Mouse (Mus musculus) megakaryocyte, adult 5-6 weeks (primary cell): Measurements from ENCODE around the gene Tom1l1. TPM values are rescaled to one million over a fixed set of nuclear protein-coding genes. Genes with fewer than 3 reads are reported as not detected.
A peak's percentile ranks its signal among the peaks of the same experiment; 100 is the strongest.

ENCODE experiments used
- ATAC-seq: 2 replicates; pipeline ENCODE4 v1.8.0; 2016; ENCODE audit warnings: mild to moderate bottlenecking, inconsistent platforms; ENCODE audit not compliant: poor library complexity, severe bottlenecking
- total RNA-seq, 2 experiments: library from RNA; stranded (forward) in 1 of 2; stranded (reverse) in 1 of 2; fragments of 153-499, 151-499 nt in 1 of 2; fragments of 221-1000, 200-1000 nt in 1 of 2; gene quantifications; 2 replicates each; pipeline versions ENCODE4 v1.2.3 to v1.2.4; 2015 to 2017

Gene Tom1l1
- total RNA-seq, 2 experiments from 2014 or later, result 0.47 to 2.2 TPM

DNA sequence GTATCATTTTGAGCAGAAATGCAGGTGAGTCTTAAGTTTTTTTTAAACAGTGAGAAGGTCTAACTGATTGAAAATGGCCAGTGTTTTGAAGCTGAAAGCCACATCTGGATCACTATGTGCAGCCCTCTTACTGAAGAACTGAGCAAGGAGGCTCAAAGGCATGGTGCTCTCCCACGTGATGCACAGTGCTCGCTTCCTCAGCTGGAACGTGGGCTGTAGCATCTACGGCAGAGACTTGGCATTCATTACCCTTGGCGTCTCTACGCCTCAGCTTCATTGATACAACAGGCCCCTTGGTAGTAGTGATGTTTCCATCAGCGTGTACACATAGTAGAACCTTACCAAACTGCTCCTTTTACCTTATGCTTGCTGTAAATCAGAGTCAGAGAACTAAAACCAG is 65.7 kb downstream of the Tom1l1 start:
- ATAC-seq, result no peak

DNA sequence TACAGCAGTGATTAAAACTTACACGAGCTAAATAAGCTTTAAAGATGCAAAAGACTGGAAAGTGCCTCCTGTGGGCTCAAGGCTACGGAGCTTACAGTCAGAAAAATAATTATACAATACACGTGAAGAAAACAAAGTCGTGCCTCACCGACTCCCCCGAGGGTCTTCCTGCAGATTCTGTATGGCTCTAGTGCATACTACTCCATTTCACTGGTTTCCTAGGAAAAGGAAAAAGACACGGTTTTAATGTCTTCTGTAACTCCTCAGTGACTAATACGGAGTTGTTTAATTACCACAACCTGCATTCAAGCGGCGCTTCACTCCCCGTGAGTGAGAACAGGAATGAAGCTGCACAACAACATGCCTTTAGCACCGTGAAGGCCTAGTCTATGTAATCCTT is 66.1 kb downstream of the Tom1l1 start:
- no peak for ATAC-seq

DNA sequence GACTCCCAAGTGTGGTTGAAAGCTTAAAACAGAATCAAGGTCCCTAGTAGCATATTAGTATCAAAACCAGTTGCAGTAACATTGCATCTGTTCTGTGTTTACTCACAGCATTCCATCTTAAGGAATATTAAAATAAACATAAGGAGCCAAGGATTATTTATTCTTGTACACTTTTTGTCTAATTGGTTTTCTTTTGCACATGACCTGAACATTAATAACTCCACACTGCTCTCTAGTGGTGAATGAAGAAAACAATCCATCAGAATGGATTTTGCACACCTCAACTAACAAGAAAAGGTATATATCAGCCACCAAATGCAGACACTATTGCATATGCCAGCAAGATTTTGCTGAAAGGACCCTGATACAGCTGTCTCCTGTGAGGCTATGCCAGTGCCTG is 71.7 kb downstream of the Tom1l1 start:
- ATAC-seq, result peak; percentile 66

DNA sequence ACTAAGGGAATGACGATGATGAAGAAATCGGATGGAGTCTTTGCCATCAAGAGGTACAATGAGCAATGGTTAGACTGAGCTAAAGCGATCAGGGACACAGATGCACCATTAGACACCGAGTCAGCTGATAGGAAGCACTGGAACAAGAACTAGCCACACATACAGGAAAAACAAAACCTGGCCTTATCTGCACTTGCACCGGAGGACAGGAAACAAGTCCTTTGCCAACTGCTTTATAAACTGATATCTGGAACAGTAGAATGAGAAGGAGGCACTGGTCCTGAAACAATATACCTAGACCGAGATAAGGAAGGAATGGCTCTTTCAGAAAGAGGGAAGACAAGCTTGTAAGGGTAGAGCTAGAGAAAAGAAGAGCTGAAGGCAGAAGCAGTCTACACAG is 73.4 kb downstream of the Tom1l1 start:
- ATAC-seq, result no peak

DNA sequence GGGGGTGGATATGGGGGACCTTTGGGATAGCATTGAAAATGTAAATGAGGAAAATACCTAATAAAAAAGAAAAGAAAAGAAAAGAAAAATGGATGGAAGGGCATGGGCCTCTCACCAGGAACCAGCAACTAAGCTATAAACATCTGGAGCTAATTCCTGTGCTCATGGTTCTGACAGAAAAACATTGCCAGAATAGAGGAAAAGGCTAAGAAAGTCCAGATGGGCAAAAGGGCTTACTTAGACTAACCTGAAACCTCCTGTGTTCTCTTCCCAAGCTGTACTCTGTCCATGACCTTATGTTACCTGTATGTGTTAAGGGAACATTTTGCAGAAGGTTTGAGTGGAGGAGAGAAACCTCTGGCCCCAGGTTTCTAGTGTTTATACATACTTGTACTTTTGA is 76.0 kb downstream of the Tom1l1 start:
- ATAC-seq, result no peak

DNA sequence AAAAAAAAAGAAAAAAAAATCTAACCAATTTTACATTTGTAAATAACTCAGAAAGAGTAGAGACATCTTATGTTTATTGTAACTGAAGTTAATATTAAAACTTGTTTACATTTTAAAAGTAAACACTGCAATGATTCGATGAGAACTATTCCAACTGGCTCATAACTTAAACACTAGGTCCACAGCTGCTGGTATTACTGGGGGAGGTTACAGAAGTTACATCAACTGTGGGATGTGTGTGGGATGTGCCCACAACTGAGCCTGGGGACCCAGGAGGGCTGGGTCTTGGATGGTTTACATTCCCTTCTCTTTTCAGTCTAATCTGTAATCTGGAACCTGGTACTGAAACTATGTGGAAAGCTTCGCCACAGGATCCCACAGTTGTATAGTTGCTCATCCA is 85.1 kb downstream of the Tom1l1 start:
- no peak for ATAC-seq

DNA sequence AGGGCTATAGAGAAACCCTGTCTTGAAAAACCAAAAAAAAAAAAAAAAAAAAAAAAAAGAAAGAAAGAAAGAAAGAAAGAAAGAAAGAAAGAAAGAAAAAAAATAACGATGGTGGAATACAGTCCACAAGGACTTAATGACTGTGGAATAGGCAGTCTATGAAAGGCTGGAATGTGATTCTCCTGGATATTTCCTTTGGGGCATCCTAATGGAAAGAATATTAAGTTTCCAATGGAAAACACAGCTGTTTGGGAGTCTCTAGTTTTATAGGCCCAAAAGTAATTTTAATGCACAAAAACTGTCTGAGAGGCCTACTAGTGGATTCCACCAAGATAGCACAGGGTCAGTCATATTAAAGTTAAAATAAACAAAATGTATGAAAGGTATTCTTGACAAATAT is 92.3 kb downstream of the Tom1l1 start:
- ATAC-seq, result no peak

Other genes with a start within 250 kb of the Tom1l1 start
- gene Stxbp4, start 50.3 kb downstream of the Tom1l1 start, total RNA-seq (2015), result 1.7 and 2.6 TPM in 2 replicates
- gene Stxbp4, start 50.3 kb downstream of the Tom1l1 start, total RNA-seq (2017), result 0.95 and 1.1 TPM in 2 replicates
- 18.5 and 22.2 TPM in 2 replicates for gene Cox11, start 50.2 kb downstream of the Tom1l1 start, total RNA-seq (2015)
- gene Cox11, start 50.2 kb downstream of the Tom1l1 start, total RNA-seq (2017), result 6.4 and 11.7 TPM in 2 replicates